Mouse (Mus musculus) cerebellum, postnatal 36 days (tissue): ENCODE measurements around the gene Cdc42se1.
"Not testable (repeated sequence)": the region's sequence is repeated elsewhere in the genome, so short reads cannot be mapped to it uniquely, and the experiment has no call there.

ENCODE experiments used
- DNase-seq, 2 experiments: peaks; one replicate each; pipeline ENCODE4 v3.0.0; 2021 to 2022; ENCODE audit warnings: mixed read lengths in 2 of 2

Gene Cdc42se1

DNA sequence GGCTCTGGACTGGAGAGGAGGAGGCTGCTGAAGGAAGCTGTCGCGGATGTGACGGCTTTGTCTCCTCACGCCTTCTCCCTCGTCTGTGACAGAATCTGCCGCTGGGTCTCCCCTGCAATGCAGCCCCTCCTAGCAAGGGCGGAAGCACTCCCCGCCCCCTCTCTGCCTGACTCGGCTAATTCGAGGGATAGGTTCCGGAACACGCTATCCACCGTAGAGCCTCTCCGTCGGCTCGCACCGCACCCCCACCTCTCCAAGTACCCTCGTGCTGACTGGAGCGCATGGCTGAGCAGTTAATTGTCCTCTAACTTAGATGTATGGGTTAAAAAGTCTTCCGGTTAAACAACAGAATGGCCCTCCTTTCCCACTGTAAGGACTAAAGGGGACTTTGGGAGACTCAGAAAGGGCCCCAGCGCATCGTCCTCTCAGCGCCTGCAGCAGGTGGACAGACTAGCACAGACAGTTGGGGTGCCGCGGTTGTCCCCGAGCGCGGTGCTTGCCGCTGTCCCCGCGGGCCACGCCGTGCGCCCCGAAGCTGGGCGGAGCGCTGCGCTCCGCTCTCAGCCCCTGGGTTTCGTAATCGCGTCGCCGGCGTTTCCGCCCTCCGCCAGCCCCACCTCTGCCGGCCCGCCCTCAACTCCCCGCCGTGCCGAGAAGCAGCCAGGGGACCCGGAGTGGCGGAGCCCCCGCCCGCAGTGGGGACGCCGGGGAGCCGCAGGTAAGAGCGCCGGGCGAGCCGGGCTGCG lies at the start of gene Cdc42se1:
Gene Cdc42se1, plus strand, starts transcription at position 585 of the 746 bp plus-strand sequence.
- DNase-seq, result peak; percentile 82 to 88

DNA sequence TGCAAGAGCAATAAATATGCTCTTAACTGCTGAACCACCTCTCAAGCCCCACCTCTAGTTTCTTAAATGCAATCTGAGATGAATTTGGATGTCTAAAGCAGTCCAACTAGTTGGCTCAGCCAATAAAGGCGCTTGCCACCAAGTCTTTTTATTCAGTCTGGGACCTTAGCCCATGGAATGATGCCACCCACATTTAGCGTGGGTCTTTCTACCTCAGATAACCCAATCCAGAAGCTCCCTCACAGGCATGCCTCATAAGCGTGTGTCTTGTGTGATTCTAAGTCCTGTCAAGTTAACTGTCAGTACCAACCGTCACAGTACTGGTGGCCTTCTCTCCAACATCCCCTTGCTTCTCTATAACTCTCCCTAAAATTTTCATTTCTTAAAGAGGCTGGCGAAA lies 49.6 kb upstream of the Cdc42se1 start:
- no peak for DNase-seq

DNA sequence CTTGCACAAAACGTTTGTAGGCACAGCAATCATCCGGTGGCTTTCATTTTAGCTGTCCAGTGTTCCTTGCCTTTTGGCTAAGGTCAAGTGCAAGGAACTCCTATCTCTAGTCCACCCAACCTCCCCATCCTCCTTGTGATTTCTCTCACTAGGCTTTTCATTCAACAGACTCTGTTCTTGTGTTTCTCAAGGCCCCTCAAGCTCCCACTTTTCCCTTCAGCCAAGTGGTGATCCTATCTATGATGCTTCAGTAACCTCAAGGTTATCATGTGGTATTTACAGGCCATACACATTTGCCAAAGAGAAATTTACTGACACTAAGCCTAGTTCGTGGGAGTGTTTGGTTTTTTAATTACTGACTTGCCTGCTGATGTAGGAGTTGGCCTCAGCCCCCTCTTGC lies 48.6 kb upstream of the Cdc42se1 start:
- no peak for DNase-seq

GRCm38 (mm10) chr3:95181841-95182240 lies 46.7 kb upstream of the Cdc42se1 start:
- no peak for DNase-seq

DNA sequence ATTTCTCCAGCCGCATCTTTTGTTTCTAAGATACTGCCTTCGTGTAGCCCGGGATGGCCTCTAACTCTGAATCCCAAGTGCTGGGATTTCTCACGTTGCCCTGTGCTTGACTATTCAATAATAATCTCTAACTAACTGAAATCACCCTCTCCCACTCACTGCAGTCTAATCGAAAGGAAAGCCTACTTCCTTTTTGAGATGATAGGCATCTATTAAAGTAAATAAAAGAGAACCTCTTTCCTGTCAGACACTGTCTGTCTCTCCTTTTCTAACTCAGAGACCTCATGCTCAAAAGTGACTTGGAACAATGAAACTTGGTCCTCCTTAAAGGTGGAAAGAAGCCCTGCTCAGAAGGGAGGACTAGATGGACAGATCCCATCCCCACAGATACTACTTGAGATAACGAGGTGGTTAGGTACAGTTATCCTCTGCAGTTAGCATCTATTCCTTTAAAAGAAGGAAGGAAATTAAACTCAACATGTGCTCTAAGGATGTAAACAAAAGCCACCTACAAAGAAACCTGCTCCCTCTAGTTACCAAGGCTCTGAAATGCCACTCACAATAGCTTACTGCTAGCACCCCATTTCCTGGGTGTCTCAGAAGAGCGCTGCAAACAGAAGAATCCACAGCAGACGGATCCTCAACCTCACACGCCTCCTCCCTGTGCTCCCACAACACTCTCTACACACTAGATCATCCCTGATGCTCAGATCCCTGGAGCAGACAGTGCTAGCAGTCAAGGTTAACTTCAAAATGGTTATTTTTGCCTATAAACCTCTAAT lies 43.5 kb upstream of the Cdc42se1 start:
- no peak for DNase-seq

DNA sequence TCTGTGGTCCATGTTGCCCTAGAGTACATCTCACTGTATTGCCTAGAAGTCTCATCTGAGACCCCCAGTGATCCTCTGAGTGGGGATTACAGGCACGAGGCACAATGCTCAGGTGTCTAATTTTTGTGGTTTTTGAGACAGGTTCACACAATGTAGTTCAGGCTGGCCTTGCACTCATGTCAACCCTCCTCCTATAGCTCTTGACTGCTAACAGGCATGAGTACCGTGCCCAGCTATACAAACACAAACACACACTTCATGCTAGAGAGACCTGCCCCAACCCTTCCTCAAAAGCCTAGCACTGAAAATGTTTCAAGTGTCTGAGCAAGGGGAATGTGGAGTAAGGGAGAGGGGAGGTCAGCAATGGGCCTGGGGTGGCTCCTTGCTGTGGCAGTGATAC lies 42.4 kb upstream of the Cdc42se1 start:
- no peak for DNase-seq

GRCm38 (mm10) chr3:95186888-95187287 lies 41.6 kb upstream of the Cdc42se1 start:
- no peak for DNase-seq

DNA sequence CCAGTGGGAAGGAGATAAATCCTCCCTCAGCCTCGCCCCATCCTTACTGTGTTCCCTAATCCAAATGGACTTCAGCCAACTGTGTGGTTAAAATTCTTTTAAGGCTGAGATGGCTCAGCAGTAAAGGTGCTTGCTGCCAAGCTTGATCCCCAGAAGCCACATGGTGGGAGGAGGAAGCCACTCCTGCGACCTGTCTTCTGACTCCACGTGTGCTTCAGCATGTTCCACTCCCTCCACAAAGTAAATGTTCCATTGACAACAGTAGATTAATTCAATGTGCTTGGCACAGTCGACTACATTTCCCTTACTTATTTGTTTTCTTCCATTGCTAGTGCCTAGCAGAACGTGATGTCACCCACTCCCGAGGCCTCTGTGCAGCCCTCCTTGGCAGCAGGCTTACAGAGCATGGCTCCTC lies 33.8 kb upstream of the Cdc42se1 start:
- peak; percentile 25 to 38 for DNase-seq

DNA sequence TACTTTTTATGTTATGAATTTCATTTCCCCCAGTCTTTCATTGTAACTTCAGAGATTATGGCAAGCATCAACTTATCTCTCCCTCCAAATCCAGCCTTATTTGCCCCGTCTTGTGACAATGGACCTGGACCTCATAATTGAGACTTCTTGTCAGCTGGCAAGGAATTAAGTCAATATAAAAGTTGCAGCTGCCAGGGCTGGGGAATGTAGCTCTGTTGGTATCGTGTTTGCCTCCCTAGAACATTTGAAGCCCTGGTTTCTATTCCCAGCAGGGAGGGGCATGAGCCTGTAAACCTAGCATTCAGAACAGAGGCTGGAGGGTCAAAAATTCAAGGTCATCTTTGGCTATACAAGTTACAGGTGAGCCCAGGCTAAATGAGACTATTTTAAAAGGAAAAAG lies 32.8 kb upstream of the Cdc42se1 start:
- DNase-seq, result no peak

- no peak for DNase-seq
Measured at GRCm38 (mm10) chr3:95199101-95199500, 29.4 kb upstream of the Cdc42se1 start.

GRCm38 (mm10) chr3:95200132-95200531 lies 28.4 kb upstream of the Cdc42se1 start:
- no peak for DNase-seq

GRCm38 (mm10) chr3:95200562-95200961 lies 28.0 kb upstream of the Cdc42se1 start:
- DNase-seq, result no peak

DNA sequence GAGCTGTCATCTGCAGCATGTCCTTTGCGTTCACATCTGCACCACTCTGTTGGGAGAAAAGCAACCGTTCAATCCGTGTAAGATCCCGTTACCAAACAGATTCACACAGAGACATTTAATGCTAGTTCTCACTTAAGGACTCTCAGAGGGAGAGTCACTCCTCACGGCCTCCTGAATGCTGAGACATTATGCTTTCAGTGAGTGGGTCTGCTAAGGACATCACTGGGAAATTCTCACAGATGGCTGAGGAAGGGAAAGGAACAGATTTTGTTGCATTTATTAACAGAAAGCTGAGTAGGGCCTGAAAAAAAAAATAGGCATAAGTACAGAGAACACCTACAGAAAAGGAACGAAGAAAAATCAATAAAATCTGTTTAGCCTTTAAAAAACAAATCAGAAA lies 24.7 kb upstream of the Cdc42se1 start:
- no peak for DNase-seq

- DNase-seq, result no peak
Measured at GRCm38 (mm10) chr3:95208286-95208685, 20.2 kb upstream of the Cdc42se1 start.

- DNase-seq, result no peak
Measured at GRCm38 (mm10) chr3:95210585-95210984, 17.9 kb upstream of the Cdc42se1 start.

DNA sequence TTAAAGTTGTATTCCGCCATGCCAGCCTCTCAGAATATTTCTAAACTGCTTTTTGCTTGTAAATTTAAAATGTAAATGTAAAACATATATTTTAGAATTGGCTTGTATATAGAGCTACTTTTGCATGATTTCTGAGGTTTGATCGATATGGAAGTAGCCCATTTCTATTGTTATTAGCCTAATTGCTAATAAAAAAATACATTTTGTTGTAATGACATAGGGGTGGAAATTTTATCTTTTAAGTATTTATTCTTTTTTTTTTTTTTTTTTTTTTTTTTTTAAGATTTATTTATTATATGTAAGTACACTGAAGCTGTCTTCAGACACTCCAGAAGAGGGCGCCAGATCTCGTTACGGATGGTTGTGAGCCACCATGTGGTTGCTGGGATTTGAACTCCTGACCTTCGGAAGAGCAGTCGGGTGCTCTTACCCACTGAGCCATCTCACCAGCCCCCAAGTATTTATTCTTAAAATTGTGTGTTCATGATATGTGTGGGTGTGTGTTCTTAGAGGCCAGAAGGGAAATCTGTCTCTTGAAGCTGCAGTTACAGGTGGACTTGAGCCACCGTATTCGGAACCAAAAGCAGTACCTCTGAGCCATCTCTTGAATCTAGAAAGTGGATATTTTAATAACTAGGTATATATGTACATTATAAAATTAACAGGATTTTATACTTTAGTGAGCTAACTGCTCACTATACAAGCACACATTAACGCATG lies 15.5 kb upstream of the Cdc42se1 start:
- DNase-seq, result not testable (repeated sequence)

DNA sequence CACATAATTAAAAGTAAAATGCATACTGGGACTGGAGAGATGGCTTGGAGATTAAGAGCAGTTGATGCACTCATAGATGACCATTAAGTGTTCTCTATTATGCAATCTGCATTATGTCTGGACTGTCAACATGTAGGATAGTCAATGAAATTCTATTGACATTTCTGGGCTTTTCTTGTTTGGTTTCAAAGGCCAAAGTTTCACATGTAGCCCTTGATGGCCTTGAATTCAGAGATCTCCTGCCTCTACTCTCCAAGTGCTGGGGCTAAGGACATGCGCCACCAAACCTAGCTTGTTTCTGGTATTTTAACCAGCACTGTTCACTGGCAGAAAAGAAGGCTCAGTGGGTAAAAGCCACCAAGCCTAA lies 14.9 kb upstream of the Cdc42se1 start:
- no peak for DNase-seq

DNA sequence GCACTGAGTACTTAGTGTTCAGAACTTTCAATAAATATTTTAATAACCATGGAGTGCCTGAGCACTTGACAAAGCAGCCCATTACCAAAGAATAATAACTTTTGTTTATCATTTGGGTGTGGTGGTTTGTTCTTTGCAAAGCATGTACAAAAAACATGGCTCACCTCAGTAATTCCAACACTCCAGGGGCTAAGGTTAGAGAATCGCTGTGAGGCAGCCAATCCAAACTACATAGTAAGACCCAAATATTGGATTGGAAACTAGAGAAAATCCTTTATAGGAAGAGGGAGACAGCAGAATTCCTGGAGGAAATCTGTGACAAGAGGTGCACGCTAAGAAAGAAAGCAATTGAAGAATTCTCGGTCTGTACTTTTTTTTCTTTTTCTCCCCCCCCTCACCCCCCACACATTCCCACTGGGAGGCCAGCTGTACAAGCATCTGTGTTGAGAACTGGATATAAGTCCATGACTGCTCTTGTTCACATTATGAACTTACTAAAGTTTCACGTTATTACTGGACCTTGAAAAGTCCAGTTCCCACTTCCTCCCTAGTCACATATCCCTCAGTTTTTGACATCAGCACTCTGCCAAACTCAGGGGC lies 11.8 kb upstream of the Cdc42se1 start:
- no peak for DNase-seq

- DNase-seq, result peak; percentile 94 to 97
Measured at GRCm38 (mm10) chr3:95217255-95218134, 11.0 kb upstream of the Cdc42se1 start, which contains the start of gene Gabpb2. Gene Gabpb2 (minus strand): TSS chr3:95217916.

DNA sequence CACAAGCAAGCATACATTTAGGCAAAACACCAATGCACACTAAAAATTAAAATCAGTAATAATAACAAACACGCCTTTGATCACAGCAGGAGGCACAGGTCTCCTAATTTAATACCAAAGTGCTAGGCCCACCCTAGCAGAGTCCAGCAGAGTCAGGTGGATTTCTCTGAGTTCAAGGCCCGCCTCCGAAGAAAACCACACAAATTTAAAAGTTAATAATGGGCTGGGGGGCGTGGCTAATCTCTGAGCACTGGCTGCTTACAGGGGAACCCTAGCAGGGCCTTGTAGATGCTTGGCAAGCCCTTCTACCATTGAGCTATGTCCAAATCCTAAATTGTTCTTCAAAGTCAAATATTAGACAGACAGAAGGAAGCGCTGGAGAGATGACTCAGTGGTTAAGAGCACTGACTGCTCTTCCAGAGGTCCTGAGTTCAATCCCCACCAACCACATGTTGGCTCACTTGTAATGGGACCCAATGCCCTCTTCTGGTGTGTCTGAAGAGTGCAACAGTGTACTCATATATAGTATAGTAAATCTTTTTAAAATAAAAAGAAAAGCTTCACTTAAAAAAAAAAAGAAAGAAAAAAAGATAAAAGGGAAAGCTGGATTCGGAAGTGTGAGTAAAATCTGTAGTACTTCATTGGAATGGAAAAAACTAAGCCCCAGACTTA lies 9.9 kb upstream of the Cdc42se1 start:
- no peak for DNase-seq

DNA sequence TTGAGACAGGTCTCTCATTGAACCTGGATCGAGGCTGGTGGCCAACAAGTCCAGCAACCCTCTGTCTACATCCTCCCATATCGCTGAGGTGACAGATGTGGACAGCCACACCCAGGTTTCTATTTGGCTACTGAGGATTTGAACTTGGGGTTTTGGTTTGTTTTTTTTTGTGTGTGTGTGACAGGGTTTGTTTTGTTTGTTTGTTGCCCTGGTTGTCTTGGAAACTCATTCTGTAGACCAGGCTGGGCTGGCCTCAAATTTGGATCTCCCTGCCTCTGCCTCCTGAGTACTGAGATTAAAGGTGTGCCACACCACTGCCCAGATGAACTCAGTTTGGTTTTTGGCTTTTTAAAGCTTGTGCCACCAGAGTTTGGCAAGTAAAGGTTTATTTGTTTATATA lies 5.5 kb upstream of the Cdc42se1 start:
- no peak for DNase-seq

DNA sequence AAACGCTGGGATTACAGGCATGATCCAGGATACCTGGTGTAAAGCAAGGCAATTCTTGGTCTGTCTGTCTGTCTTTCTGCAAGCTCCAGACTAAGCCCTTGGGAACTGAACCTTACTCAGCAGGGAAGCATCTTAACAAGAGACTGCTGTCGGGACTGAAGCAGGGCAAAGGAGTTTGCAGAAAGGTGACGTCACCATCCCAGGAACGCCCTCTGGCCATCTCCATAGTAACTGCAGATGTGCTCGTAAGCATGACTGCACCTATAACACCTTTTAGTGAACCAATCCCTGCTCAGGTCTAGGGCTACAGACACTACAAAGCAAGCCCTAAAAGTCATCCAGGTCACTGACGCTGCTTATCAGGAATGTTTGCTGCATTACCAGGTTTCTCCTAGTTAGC lies 4.2 kb upstream of the Cdc42se1 start:
- no peak for DNase-seq
